Mouse (Mus musculus) hindbrain, postnatal 0 days (tissue): ENCODE results near the gene Wdr5. TPM values are rescaled to one million over a fixed set of nuclear protein-coding genes. Genes with fewer than 3 reads are reported as not detected.

Source experiments
- ATAC-seq: fragments of 200-750 bp; cut with Nextera tagmentation; 2 replicates; pipeline ENCODE4 v1.8.0; 2017; ENCODE audit warnings: mild to moderate bottlenecking, moderate TSS enrichment, moderate library complexity
- DNase-seq: peaks from one replicate; pipeline ENCODE4 v3.0.0-alpha.2; 2015; ENCODE audit warnings: low spot score
- H3K27ac ChIP-seq: fragments of 300-500 bp; sonication (generic); 2 replicates; pipeline ENCODE4 v1.5.1; 2014; ENCODE audit warnings: mild to moderate bottlenecking
- H3K27me3 ChIP-seq: fragments of 300-500 bp; sonication (generic); 2 replicates; pipeline ENCODE4 v1.6.1; 2014; ENCODE audit warnings: low read length, mixed read lengths; ENCODE audit not compliant: insufficient read depth
- H3K36me3 ChIP-seq: fragments of 300-500 bp; sonication (generic); 2 replicates; pipeline ENCODE4 v1.6.1; 2014; ENCODE audit warnings: low read length, mixed read lengths; ENCODE audit not compliant: insufficient read depth
- H3K4me1 ChIP-seq: fragments of 300-500 bp; sonication (generic); 2 replicates; pipeline ENCODE4 v1.6.1; 2014; ENCODE audit warnings: antibody characterized with exemption, low read length, mixed read lengths; ENCODE audit not compliant: insufficient read depth
- H3K4me2 ChIP-seq: fragments of 300-500 bp; sonication (generic); 2 replicates; pipeline ENCODE4 v1.6.1; 2014; ENCODE audit warnings: low read depth, mild to moderate bottlenecking, low read length, moderate library complexity, mixed read lengths
- H3K4me3 ChIP-seq: fragments of 300-500 bp; sonication (generic); 2 replicates; pipeline ENCODE4 v1.5.1; 2014; ENCODE audit warnings: low read length
- H3K9ac ChIP-seq: fragments of 300-500 bp; sonication (generic); replicated peaks from 2 replicates; pipeline ENCODE4 v1.6.1; 2014; ENCODE audit warnings: mild to moderate bottlenecking, low read length, moderate library complexity, mixed read lengths
- H3K9me3 ChIP-seq: fragments of 300-500 bp; sonication (generic); 2 replicates; pipeline ENCODE4 v1.6.1; 2016; ENCODE audit warnings: low read length, mixed read lengths
- CTCF ChIP-seq: IDR thresholded peaks from 2 replicates; pipeline ENCODE4 v1.5.1; 2016; ENCODE audit warnings: antibody characterized with exemption, control low read depth, low read depth
- WGBS: fragments of 180-500 bp; shearing (Covaris S2); extraction: QIAGEN DNeasy Blood & Tissue Kit; methylation state at CpG from one replicate; pipeline ENCODE4 v1.1.7; 2014; 5-methylcytosine and 5-hydroxymethylcytosine counted together
- polyA plus RNA-seq: library from polyadenylated mRNA; unstranded; fragments of >200 nt; fragmentation: Nextera tagmentation; extraction: Ambion mirVana; gene quantifications from 2 replicates; pipeline ENCODE4 v1.2.1, GENCODE M21; 2015
- total RNA-seq: library from RNA; depleted of rRNA; stranded (reverse); fragments of >200 nt; gene quantifications from 2 replicates; pipeline ENCODE4 v1.2.3, GENCODE M21; 2014

Wdr5 gene
- total and polyA plus RNA-seq, 2 experiments from 2014 or later: 35.1 to 51.9 TPM

GRCm38 (mm10) chr2:27482265-27482861, 32.6 kb upstream of the Wdr5 start:
- Histone ChIP-seq H3K27me3 (no peaks in the 10 kb centered on the region), H3K4me1 (no peaks in the 10 kb centered on the region), H3K4me3 (no peak overlapping the region), H3K9me3 (no peaks in the 10 kb centered on the region), H3K4me2 (no peak overlapping the region), H3K27ac (no peak overlapping the region), H3K9ac (no peak overlapping the region), H3K36me3 (no peaks in the 10 kb centered on the region)
- no peak for TF ChIP-seq CTCF
- 75% methylated on average over 7 of the region's 7 CpGs for WGBS
- DNase-seq (no peak), ATAC-seq (no peak)

- H3K9ac ChIP-seq: no peak overlapping the region
- H3K9me3 ChIP-seq: no peaks in the 10 kb centered on the region
- DNase-seq (no peak), ATAC-seq (no peak)
- no peaks in the 10 kb centered on the region for H3K36me3 ChIP-seq
- H3K27ac ChIP-seq: no peak overlapping the region
- no peak for TF ChIP-seq CTCF
- no peak overlapping the region for H3K4me3 ChIP-seq
- no peak overlapping the region for H3K4me2 ChIP-seq
- WGBS: 70% methylated on average over 4 of the region's 4 CpGs
- H3K4me1 ChIP-seq: no peaks in the 10 kb centered on the region
- H3K27me3 ChIP-seq: no peaks in the 10 kb centered on the region
Measured at GRCm38 (mm10) chr2:27486725-27487124, 28.2 kb upstream of the Wdr5 start.

DNA sequence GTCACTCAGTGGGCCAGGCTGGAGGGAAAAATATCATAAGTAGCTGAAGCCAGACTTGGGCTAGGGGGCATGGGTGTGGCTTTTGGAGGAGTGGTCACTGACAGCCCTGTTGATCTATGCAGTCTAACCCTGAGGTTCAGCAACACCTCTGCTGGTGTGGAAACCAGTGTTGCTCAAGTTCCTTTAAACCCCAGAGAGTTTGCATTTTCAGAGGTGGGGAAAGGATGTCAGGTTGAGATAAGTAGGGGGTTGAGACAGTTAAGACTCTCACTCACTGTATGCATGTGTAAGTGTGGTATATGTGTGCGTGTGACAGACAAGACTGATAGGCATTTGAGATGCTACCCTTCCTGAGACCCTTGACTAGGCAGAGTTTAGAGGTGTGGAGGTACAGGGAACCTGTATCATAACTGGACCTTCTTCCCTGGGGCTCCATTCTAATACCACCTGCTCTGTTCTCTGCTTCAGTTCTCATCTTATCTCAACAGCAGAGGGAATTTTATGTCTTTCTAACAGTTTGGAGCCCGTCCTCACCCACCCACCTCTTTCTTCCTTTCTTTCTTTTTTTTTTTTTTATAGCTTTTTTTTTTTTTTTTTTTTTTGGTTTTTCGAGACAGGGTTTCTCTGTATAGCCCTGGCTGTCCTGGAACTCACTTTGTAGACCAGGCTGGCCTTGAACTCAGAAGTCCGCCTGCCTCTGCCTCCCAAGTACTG, 27.5 kb upstream of the Wdr5 start:
- no peak for ATAC-seq
- 90% methylated on average over 3 of the region's 4 CpGs for WGBS

DNA sequence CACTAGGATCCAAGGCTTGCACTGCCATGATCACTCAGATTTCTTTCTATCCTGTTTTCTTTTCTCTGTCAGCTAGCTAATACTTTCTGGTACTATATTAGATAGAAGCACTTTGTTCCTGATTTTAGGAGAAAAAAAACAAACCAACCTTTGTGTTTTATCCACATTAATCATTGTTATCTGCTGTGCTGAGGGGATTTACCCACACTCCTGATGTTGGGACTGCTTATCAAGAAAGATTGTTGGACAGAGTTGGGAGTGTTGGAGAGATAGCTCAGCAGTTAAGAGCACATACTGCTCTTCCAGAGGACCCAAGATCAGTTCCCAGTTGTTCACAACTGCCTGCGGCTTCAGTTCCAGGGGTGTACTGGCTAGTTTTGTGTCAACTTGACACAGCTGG, 26.6 kb upstream of the Wdr5 start:
- no peak for DNase-seq
- Histone ChIP-seq H3K9me3 (no peaks in the 10 kb centered on the region), H3K27me3 (no peaks in the 10 kb centered on the region), H3K4me1 (no peaks in the 10 kb centered on the region), H3K27ac (no peak overlapping the region), H3K4me2 (no peak overlapping the region), H3K4me3 (no peak overlapping the region), H3K36me3 (no peaks in the 10 kb centered on the region), H3K9ac (no peak overlapping the region)
- no peak for TF ChIP-seq CTCF
- ATAC-seq: no peak
- 89% methylated on average over 1 of the region's 1 CpGs for WGBS

More for the DNA sequence above, 27.5 kb upstream of the Wdr5 start:
- TF ChIP-seq CTCF: no peak
- H3K4me3 ChIP-seq: no peak overlapping the region
- H3K36me3 ChIP-seq: no peaks in the 10 kb centered on the region
- H3K9ac ChIP-seq: no peak overlapping the region
- no peaks in the 10 kb centered on the region for H3K4me1 ChIP-seq
- H3K9me3 ChIP-seq: no peaks in the 10 kb centered on the region
- no peaks in the 10 kb centered on the region for H3K27me3 ChIP-seq
- no peak overlapping the region for H3K4me2 ChIP-seq
- H3K27ac ChIP-seq: no peak overlapping the region
- DNase-seq: no peak

DNA sequence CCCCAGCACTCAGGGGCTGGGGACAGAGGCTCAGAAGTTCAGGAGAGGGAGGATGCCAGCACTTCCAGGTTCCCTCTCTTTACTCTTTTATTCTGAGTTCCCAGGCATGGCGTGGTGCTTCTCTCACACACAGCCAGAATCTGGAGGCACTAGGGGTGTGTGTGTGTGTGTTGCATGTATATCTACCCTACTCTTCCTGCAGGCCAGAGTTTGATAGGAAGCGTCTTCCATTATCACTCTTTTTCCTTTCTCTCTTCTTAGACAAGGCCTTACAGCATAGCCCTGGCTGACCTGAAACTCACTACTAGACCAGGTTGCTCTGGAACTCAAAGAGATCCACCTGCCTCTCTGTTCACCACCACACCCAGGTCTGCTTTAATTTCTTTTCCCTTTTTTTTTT, 24.0 kb upstream of the Wdr5 start:
- H3K4me1 ChIP-seq: no peaks in the 10 kb centered on the region
- no peak overlapping the region for H3K9ac ChIP-seq
- H3K9me3 ChIP-seq: no peaks in the 10 kb centered on the region
- no peak overlapping the region for H3K4me3 ChIP-seq
- H3K4me2 ChIP-seq: no peak overlapping the region
- no peaks in the 10 kb centered on the region for H3K36me3 ChIP-seq
- H3K27ac ChIP-seq: no peak overlapping the region
- 84% methylated on average over 2 of the region's 2 CpGs for WGBS
- ATAC-seq (no peak), DNase-seq (no peak)
- H3K27me3 ChIP-seq: no peaks in the 10 kb centered on the region
- no peak for TF ChIP-seq CTCF

GRCm38 (mm10) chr2:27493971-27494370, 21.0 kb upstream of the Wdr5 start:
- no peak for TF ChIP-seq CTCF
- 93% methylated on average over 3 of the region's 3 CpGs for WGBS

More at GRCm38 (mm10) chr2:27493971-27494370, 21.0 kb upstream of the Wdr5 start:
- Histone ChIP-seq H3K36me3 (no peaks in the 10 kb centered on the region), H3K9ac (no peak overlapping the region), H3K4me3 (no peak overlapping the region), H3K4me1 (no peaks in the 10 kb centered on the region), H3K9me3 (no peaks in the 10 kb centered on the region), H3K4me2 (no peak overlapping the region), H3K27ac (no peak overlapping the region), H3K27me3 (no peaks in the 10 kb centered on the region)
- DNase-seq: no peak
- no peak for ATAC-seq
